Mouse (Mus musculus) hindbrain, embryonic 10.5 days (tissue): ENCODE results near the gene Ppp1r12a. TPM values are rescaled to one million over a fixed set of nuclear protein-coding genes. Genes with fewer than 3 reads are reported as not detected.

Experiments
- DNase-seq: peaks from one replicate; pipeline ENCODE4 v3.0.0-alpha.2; 2017; ENCODE audit warnings: low spot score
- H3K27ac ChIP-seq: fragments of 300-500 bp; sonication (generic); 2 replicates; pipeline ENCODE4 v1.5.1; 2016; ENCODE audit warnings: mild to moderate bottlenecking, moderate library complexity
- H3K27me3 ChIP-seq: fragments of 300-500 bp; sonication (generic); 2 replicates; pipeline ENCODE4 v1.6.1; 2016; ENCODE audit warnings: mild to moderate bottlenecking; ENCODE audit not compliant: poor library complexity, insufficient read depth, severe bottlenecking
- H3K36me3 ChIP-seq: fragments of 300-500 bp; sonication (generic); 2 replicates; pipeline ENCODE4 v1.6.1; 2016; ENCODE audit warnings: mild to moderate bottlenecking, moderate library complexity
- H3K4me1 ChIP-seq: fragments of 300-500 bp; sonication (generic); replicated peaks from 2 replicates; pipeline ENCODE4 v1.6.1; 2016; ENCODE audit warnings: mild to moderate bottlenecking
- H3K4me3 ChIP-seq: fragments of 300-500 bp; sonication (generic); 2 replicates; pipeline ENCODE4 v1.5.1; 2016; ENCODE audit warnings: mild to moderate bottlenecking, moderate library complexity
- H3K9me3 ChIP-seq: fragments of 300-500 bp; sonication (generic); 2 replicates; pipeline ENCODE4 v1.6.1; 2016; ENCODE audit warnings: mild to moderate bottlenecking, moderate library complexity
- WGBS: fragments of 180-500 bp; shearing (Covaris S2); methylation state at CpG from one replicate; pipeline ENCODE4 v1.1.7; 2016; 5-methylcytosine and 5-hydroxymethylcytosine counted together
- polyA plus RNA-seq: library from polyadenylated mRNA; unstranded; fragments of >200 nt; fragmentation: Nextera tagmentation; extraction: Ambion mirVana; gene quantifications from 2 replicates; pipeline ENCODE4 v1.2.1, GENCODE M21; 2016

The Ppp1r12a gene
- polyA plus RNA-seq, 1 experiment from 2014 or later, result 57.2 TPM

GRCm38 (mm10) chr10:108189986-108190385 is 28.0 kb downstream of the Ppp1r12a start:
- no peaks in the 10 kb centered on the region for H3K9me3 ChIP-seq
- no peak overlapping the region for H3K4me3 ChIP-seq
- H3K27ac ChIP-seq, result no peak overlapping the region
- 89% methylated on average over 3 of the region's 3 CpGs for WGBS
- no peaks in the 10 kb centered on the region for H3K27me3 ChIP-seq
- H3K4me1 ChIP-seq, result 0 out of 2 replicates have a peak, but pooled peaks cover 4% of the 10 kb centered on the region
- DNase-seq, result no peak
- H3K36me3 ChIP-seq, result no peaks in the 10 kb centered on the region; the same call in 1 of the 2 replicates

GRCm38 (mm10) chr10:108190626-108191025 is 28.6 kb downstream of the Ppp1r12a start:
- Histone ChIP-seq H3K27ac (no peak overlapping the region), H3K36me3 (no peaks in the 10 kb centered on the region; the same call in 1 of the 2 replicates), H3K9me3 (no peaks in the 10 kb centered on the region), H3K4me3 (no peak overlapping the region), H3K4me1 (0 out of 2 replicates have a peak, but pooled peaks cover 4% of the 10 kb centered on the region), H3K27me3 (no peaks in the 10 kb centered on the region)
- DNase-seq, result no peak

GRCm38 (mm10) chr10:108191381-108191787 is 29.4 kb downstream of the Ppp1r12a start:
- DNase-seq, result no peak
- Histone ChIP-seq H3K36me3 (no peaks in the 10 kb centered on the region; the same call in 1 of the 2 replicates), H3K4me1 (0 out of 2 replicates have a peak, but pooled peaks cover 4% of the 10 kb centered on the region), H3K27me3 (no peaks in the 10 kb centered on the region), H3K9me3 (no peaks in the 10 kb centered on the region), H3K27ac (no peak overlapping the region), H3K4me3 (no peak overlapping the region)
- 79% methylated on average over 8 of the region's 8 CpGs for WGBS

- no peaks in the 10 kb centered on the region; the same call in 1 of the 2 replicates for H3K36me3 ChIP-seq
- 0 out of 2 replicates have a peak, but pooled peaks cover 4% of the 10 kb centered on the region for H3K4me1 ChIP-seq
- 84% methylated on average over 2 of the region's 2 CpGs for WGBS
- H3K27me3 ChIP-seq, result no peaks in the 10 kb centered on the region
- H3K9me3 ChIP-seq, result no peaks in the 10 kb centered on the region
- no peak overlapping the region for H3K4me3 ChIP-seq
- no peak for DNase-seq
- H3K27ac ChIP-seq, result no peak overlapping the region
These were observed 30.3 kb downstream of the Ppp1r12a start for GRCm38 (mm10) chr10:108192306-108192705.

GRCm38 (mm10) chr10:108196124-108196523 is 34.1 kb downstream of the Ppp1r12a start:
- Histone ChIP-seq H3K27ac (no peak overlapping the region), H3K36me3 (peaks cover 23% of the 10 kb centered on the region), H3K9me3 (no peaks in the 10 kb centered on the region), H3K27me3 (no peaks in the 10 kb centered on the region), H3K4me1 (0 out of 2 replicates have a peak, but pooled peaks cover 4% of the 10 kb centered on the region), H3K4me3 (no peak overlapping the region)
- WGBS, result 98% methylated on average over 2 of the region's 2 CpGs
- no peak for DNase-seq

GRCm38 (mm10) chr10:108197498-108197897 is 35.5 kb downstream of the Ppp1r12a start:
- no peak for DNase-seq
- Histone ChIP-seq H3K27me3 (no peaks in the 10 kb centered on the region), H3K4me3 (no peak overlapping the region), H3K36me3 (peaks cover 29% of the 10 kb centered on the region), H3K27ac (no peak overlapping the region), H3K9me3 (no peaks in the 10 kb centered on the region), H3K4me1 (no peaks in the 10 kb centered on the region)
- WGBS, result 100% methylated on average over 1 of the region's 1 CpGs

- H3K27ac ChIP-seq, result no peak overlapping the region
- H3K27me3 ChIP-seq, result no peaks in the 10 kb centered on the region
- no peaks in the 10 kb centered on the region for H3K9me3 ChIP-seq
- peaks cover 32% of the 10 kb centered on the region for H3K36me3 ChIP-seq
- H3K4me1 ChIP-seq, result no peaks in the 10 kb centered on the region
- no peak for DNase-seq
- 94% methylated on average over 2 of the region's 2 CpGs for WGBS
- H3K4me3 ChIP-seq, result no peak overlapping the region
These were observed 37.0 kb downstream of the Ppp1r12a start for GRCm38 (mm10) chr10:108198945-108199344.

GRCm38 (mm10) chr10:108202126-108202525 is 40.1 kb downstream of the Ppp1r12a start:
- Histone ChIP-seq H3K36me3 (peaks cover 48% of the 10 kb centered on the region), H3K4me1 (no peaks in the 10 kb centered on the region), H3K9me3 (no peaks in the 10 kb centered on the region), H3K4me3 (no peak overlapping the region), H3K27me3 (no peaks in the 10 kb centered on the region), H3K27ac (no peak overlapping the region)
- WGBS, result 94% methylated on average over 4 of the region's 4 CpGs
- DNase-seq, result no peak

- no peaks in the 10 kb centered on the region for H3K9me3 ChIP-seq
- H3K4me1 ChIP-seq, result no peaks in the 10 kb centered on the region
- no peak overlapping the region for H3K27ac ChIP-seq
- H3K27me3 ChIP-seq, result no peaks in the 10 kb centered on the region
- H3K4me3 ChIP-seq, result no peak overlapping the region
- peaks cover 53% of the 10 kb centered on the region for H3K36me3 ChIP-seq
- no peak for DNase-seq
These were observed 41.4 kb downstream of the Ppp1r12a start for GRCm38 (mm10) chr10:108203440-108203839.

GRCm38 (mm10) chr10:108209396-108209795 is 47.4 kb downstream of the Ppp1r12a start:
- Histone ChIP-seq H3K4me3 (no peak overlapping the region), H3K9me3 (no peaks in the 10 kb centered on the region), H3K27me3 (no peaks in the 10 kb centered on the region), H3K27ac (no peak overlapping the region), H3K4me1 (no peaks in the 10 kb centered on the region), H3K36me3 (peaks cover 25% of the 10 kb centered on the region)
- WGBS, result 86% methylated on average over 5 of the region's 5 CpGs
- no peak for DNase-seq

GRCm38 (mm10) chr10:108224413-108224812 is 62.4 kb downstream of the Ppp1r12a start:
- Histone ChIP-seq H3K27me3 (no peaks in the 10 kb centered on the region), H3K27ac (no peak overlapping the region), H3K9me3 (no peaks in the 10 kb centered on the region), H3K4me1 (no peaks in the 10 kb centered on the region), H3K36me3 (peaks cover 31% of the 10 kb centered on the region), H3K4me3 (no peak overlapping the region)
- no peak for DNase-seq
- WGBS, result 96% methylated on average over 5 of the region's 5 CpGs

- no peak for DNase-seq
- Histone ChIP-seq H3K27ac (no peak overlapping the region), H3K27me3 (no peaks in the 10 kb centered on the region), H3K9me3 (no peaks in the 10 kb centered on the region), H3K4me1 (no peaks in the 10 kb centered on the region), H3K36me3 (peaks cover 68% of the 10 kb centered on the region), H3K4me3 (no peak overlapping the region)
- 95% methylated on average over 3 of the region's 3 CpGs for WGBS
These were observed 75.1 kb downstream of the Ppp1r12a start for GRCm38 (mm10) chr10:108237049-108237448.

- Histone ChIP-seq H3K36me3 (peaks cover 71% of the 10 kb centered on the region), H3K9me3 (no peaks in the 10 kb centered on the region), H3K4me1 (no peaks in the 10 kb centered on the region), H3K27me3 (no peaks in the 10 kb centered on the region), H3K4me3 (no peak overlapping the region), H3K27ac (no peak overlapping the region)
- DNase-seq, result no peak
- 94% methylated on average over 10 of the region's 10 CpGs for WGBS
These were observed 77.1 kb downstream of the Ppp1r12a start for GRCm38 (mm10) chr10:108239061-108239460.

- Histone ChIP-seq H3K4me1 (no peaks in the 10 kb centered on the region), H3K27ac (no peak overlapping the region), H3K36me3 (peaks cover 58% of the 10 kb centered on the region), H3K4me3 (no peak overlapping the region), H3K9me3 (no peaks in the 10 kb centered on the region), H3K27me3 (no peaks in the 10 kb centered on the region)
- DNase-seq, result no peak
- 87% methylated on average over 12 of the region's 12 CpGs for WGBS
These were observed 88.7 kb downstream of the Ppp1r12a start for GRCm38 (mm10) chr10:108250710-108251109.
